Mouse (Mus musculus) kidney, embryonic 14.5 days (tissue): Measurements from ENCODE around the gene Trip4. TPM values are rescaled to one million over a fixed set of nuclear protein-coding genes. Genes with fewer than 3 reads are reported as not detected.
"Not testable (repeated sequence)": the region's sequence is repeated elsewhere in the genome, so short reads cannot be mapped to it uniquely, and the experiment has no call there.

Experiments
- ATAC-seq: fragments of 200-750 bp; cut with Nextera tagmentation; 2 replicates; pipeline ENCODE4 v1.8.0; 2017; ENCODE audit warnings: moderate number of reproducible peaks, mild to moderate bottlenecking, moderate TSS enrichment, moderate library complexity; ENCODE audit not compliant: low FRiP score, low TSS enrichment
- H3K27ac ChIP-seq: fragments of 300-500 bp; sonication (generic); 2 replicates; pipeline ENCODE4 v1.5.1; 2014; ENCODE audit warnings: low read depth, mild to moderate bottlenecking, low read length, moderate library complexity, mixed read lengths
- H3K27me3 ChIP-seq: fragments of 300-500 bp; sonication (generic); 2 replicates; pipeline ENCODE4 v1.6.1; 2014; ENCODE audit warnings: mild to moderate bottlenecking, low read length; ENCODE audit not compliant: control insufficient read depth, insufficient read depth
- H3K36me3 ChIP-seq: fragments of 300-500 bp; sonication (generic); 2 replicates; pipeline ENCODE4 v1.6.1; 2014; ENCODE audit warnings: low read length, mixed read lengths; ENCODE audit not compliant: control insufficient read depth, insufficient read depth
- H3K4me1 ChIP-seq: fragments of 300-500 bp; sonication (generic); 2 replicates; pipeline ENCODE4 v1.6.1; 2014; ENCODE audit warnings: low read length, mixed read lengths; ENCODE audit not compliant: control insufficient read depth, insufficient read depth
- H3K4me2 ChIP-seq: fragments of 300-500 bp; sonication (generic); replicated peaks from 2 replicates; pipeline ENCODE4 v1.6.1; 2014; ENCODE audit warnings: low read depth, mild to moderate bottlenecking, low read length
- H3K4me3 ChIP-seq: fragments of 300-500 bp; sonication (generic); 2 replicates; pipeline ENCODE4 v1.5.1; 2014; ENCODE audit warnings: mild to moderate bottlenecking, low read length
- H3K9ac ChIP-seq: fragments of 300-500 bp; sonication (generic); 2 replicates; pipeline ENCODE4 v1.6.1; 2014; ENCODE audit warnings: low read depth, mild to moderate bottlenecking, low read length, moderate library complexity
- H3K9me3 ChIP-seq: fragments of 300-500 bp; sonication (generic); 2 replicates; pipeline ENCODE4 v1.6.1; 2016; ENCODE audit warnings: low read length; ENCODE audit not compliant: control insufficient read depth
- WGBS: fragments of 180-500 bp; shearing (Covaris S2); extraction: QIAGEN DNeasy Blood & Tissue Kit; methylation state at CpG from one replicate; pipeline ENCODE4 v1.1.7; 2014; 5-methylcytosine and 5-hydroxymethylcytosine counted together
- polyA plus RNA-seq: library from polyadenylated mRNA; unstranded; fragments of >200 nt; fragmentation: Nextera tagmentation; extraction: Ambion mirVana; gene quantifications from 2 replicates; pipeline ENCODE4 v1.2.1, GENCODE M21; 2014

Gene Trip4
- polyA plus RNA-seq, 1 experiment from 2014 or later = 36.6 TPM

- WGBS = 88% methylated on average over 3 of the region's 3 CpGs
- H3K9me3 ChIP-seq, H3K36me3 ChIP-seq, H3K27me3 ChIP-seq, H3K4me3 ChIP-seq, ATAC-seq, H3K27ac ChIP-seq, H3K9ac ChIP-seq, H3K4me2 ChIP-seq: not testable (repeated sequence)
- peaks cover 15% of the 10 kb centered on the region for H3K4me1 ChIP-seq
Measured at GRCm38 (mm10) chr9:65779619-65780018, 129.0 kb downstream of the Trip4 start.

Other genes with a start within 250 kb of the Trip4 start
- gene Oaz2, start 240.8 kb downstream of the Trip4 start, polyA plus RNA-seq = 194 and 204 TPM in 2 replicates
- gene Zfp609, start 81.2 kb downstream of the Trip4 start, polyA plus RNA-seq = 9.1 and 10.0 TPM in 2 replicates
- 283 and 343 TPM in 2 replicates for gene Pclaf, start 18.6 kb downstream of the Trip4 start, polyA plus RNA-seq
- 17.0 and 20.8 TPM in 2 replicates for gene Csnk1g1, start 130 bp upstream of the Trip4 start, polyA plus RNA-seq
- gene Ppib, start 151.4 kb upstream of the Trip4 start, polyA plus RNA-seq = 622 and 701 TPM in 2 replicates
- gene Snx22, start 160.9 kb upstream of the Trip4 start, polyA plus RNA-seq = 0.91 and 1.5 TPM in 2 replicates
- 90.1 and 130 TPM in 2 replicates for gene Snx1, start 217.8 kb upstream of the Trip4 start, polyA plus RNA-seq
- gene Ciao2a, start 217.8 kb upstream of the Trip4 start, polyA plus RNA-seq = 164 and 171 TPM in 2 replicates
- 3.3 and 4.2 TPM in 2 replicates for gene Dapk2, start 249.4 kb upstream of the Trip4 start, polyA plus RNA-seq